Mouse (Mus musculus): ENCODE data around the gene Trem1.

- no peak for TF ChIP-seq CTCF (IDR thresholded peaks at IDR 0.05; ENCODE audit: insufficient read depth, low read depth, low read length)
- TF ChIP-seq POLR2A (IDR thresholded peaks at IDR 0.05; ENCODE audit: insufficient read depth, low read depth, low read length): no peak
Observed at GRCm38 (mm10) chr17:48263741-48264362, 31.3 kb downstream of the Trem1 start, which contains the start of gene Treml4.
